Mouse (Mus musculus): Measurements from ENCODE around the gene Gimap4. TPM values are rescaled to one million over a fixed set of nuclear protein-coding genes. Genes with fewer than 3 reads are reported as not detected.

Gimap4 gene
- total and polyA plus RNA-seq, 3 experiments = 0.12 to 0.25 TPM; not detected in 1

DNA sequence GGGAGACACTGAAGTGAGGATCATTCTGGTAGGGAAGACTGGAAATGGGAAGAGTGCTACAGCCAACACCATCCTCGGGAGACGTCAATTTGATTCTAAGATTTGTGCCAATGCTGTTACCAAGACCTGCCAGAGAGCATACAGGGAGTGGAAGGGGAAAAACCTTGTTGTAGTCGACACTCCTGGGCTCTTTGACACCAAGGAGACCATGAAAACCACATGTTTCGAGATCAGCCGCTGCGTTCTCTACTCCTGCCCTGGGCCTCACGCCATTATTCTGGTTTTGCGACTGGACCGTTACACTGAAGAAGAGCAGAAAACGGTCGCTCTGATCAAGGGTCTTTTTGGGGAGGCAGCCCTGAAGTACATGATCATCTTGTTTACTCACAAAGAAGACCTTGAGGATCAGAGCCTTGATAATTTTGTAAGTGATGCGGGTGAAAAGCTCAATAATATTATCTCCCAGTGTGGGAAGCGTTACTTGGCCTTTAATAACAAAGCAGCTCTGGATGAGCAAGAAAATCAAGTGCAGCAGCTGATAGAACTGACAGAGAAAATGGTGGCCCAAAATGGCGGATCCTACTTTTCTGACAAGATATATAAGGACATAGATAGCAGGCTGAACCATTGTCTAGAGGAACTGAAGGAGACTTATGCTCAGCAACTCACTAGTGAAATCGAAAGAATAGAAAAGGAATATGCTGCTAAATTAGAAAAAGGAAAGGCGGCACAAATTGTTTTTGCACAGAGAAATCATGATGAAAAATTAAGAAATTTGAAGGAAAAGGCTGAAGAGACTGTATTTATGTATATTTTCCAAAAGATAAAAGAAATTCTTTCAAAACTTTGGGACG is 6.6 kb upstream of the Gimap4 start:
- H3K4me1 ChIP-seq (ENCODE audit: control insufficient read depth in 1 of 2, insufficient read depth in 2 of 2, low read length in 2 of 2) = no peaks in the 10 kb centered on the region
- H3K4me3 ChIP-seq (ENCODE audit: control insufficient read depth in 1 of 2, insufficient read depth in 1 of 2, low read depth in 2 of 2, low read length in 2 of 2) = no peak overlapping the region
- no peaks in the 10 kb centered on the region for H3K9me3 ChIP-seq (replicated peaks; ENCODE audit: insufficient read depth, low read length)
- H3K9ac ChIP-seq (ENCODE audit: control insufficient read depth, low read depth, low read length, poor library complexity, severe bottlenecking) = no peak overlapping the region
- no peak for DNase-seq (ENCODE audit: low read depth, low spot score)
- 0 out of 2 replicates have a peak, but pooled peaks cover 2% of the 10 kb centered on the region for H3K79me2 ChIP-seq (ENCODE audit: control insufficient read depth, insufficient read depth, low read length, poor library complexity)
- H3K36me3 ChIP-seq (ENCODE audit: control insufficient read depth in 1 of 2, insufficient read depth in 2 of 2, low read length in 2 of 2) = no peaks in the 10 kb centered on the region; a peak in 1 of 4 replicates
- no peak overlapping the region for H3K27ac ChIP-seq (ENCODE audit: control insufficient read depth, low read depth, low read length)
- no peaks in the 10 kb centered on the region for H3K27me3 ChIP-seq (ENCODE audit: control insufficient read depth in 1 of 2, insufficient read depth in 2 of 2, low read length in 2 of 2)
- TF ChIP-seq MEF2A (IDR thresholded peaks at IDR 0.05; ENCODE audit: extremely low read depth, insufficient replicate concordance, low read depth, low read length, poor library complexity, severe bottlenecking) (no peak), SMC3 (IDR thresholded peaks at IDR 0.05; ENCODE audit: low read depth, low read length) (no peak), BHLHE40 (IDR thresholded peaks at IDR 0.05; ENCODE audit: borderline replicate concordance, low read depth, low read length) (no peak)

DNA sequence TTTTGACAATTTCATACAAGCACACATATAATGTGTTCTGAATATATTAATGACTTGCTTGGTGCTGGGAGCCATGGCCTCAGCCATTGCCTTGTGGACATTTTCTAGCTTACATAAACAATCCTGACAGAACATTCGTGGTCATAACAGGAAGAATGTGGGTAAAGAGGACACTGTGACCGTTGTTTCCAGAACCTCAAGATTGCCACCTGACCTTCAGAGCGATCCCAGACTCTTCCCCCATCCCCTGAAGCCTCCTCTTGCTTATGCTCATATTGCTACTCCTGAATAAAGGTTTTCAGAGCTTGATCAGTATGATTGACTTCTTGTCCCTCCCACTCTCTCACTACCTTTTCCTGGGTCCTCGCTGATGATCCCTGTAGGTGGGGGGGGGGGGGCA is 6.0 kb upstream of the Gimap4 start:
- Histone ChIP-seq H3K36me3 (ENCODE audit: control insufficient read depth in 1 of 2, insufficient read depth in 2 of 2, low read length in 2 of 2) (no peaks in the 10 kb centered on the region; a peak in 1 of 4 replicates), H3K27me3 (ENCODE audit: control insufficient read depth in 1 of 2, insufficient read depth in 2 of 2, low read length in 2 of 2) (no peaks in the 10 kb centered on the region), H3K27ac (ENCODE audit: control insufficient read depth, low read depth, low read length) (no peak overlapping the region), H3K4me3 (ENCODE audit: control insufficient read depth in 1 of 2, insufficient read depth in 1 of 2, low read depth in 2 of 2, low read length in 2 of 2) (no peak overlapping the region), H3K4me1 (ENCODE audit: control insufficient read depth in 1 of 2, insufficient read depth in 2 of 2, low read length in 2 of 2) (no peaks in the 10 kb centered on the region), H3K9ac (ENCODE audit: control insufficient read depth, low read depth, low read length, poor library complexity, severe bottlenecking) (no peak overlapping the region), H3K9me3 (replicated peaks; ENCODE audit: insufficient read depth, low read length) (no peaks in the 10 kb centered on the region), H3K79me2 (ENCODE audit: control insufficient read depth, insufficient read depth, low read length, poor library complexity) (0 out of 2 replicates have a peak, but pooled peaks cover 2% of the 10 kb centered on the region)
- no peak for TF ChIP-seq MXI1 (IDR thresholded peaks at IDR 0.05; ENCODE audit: low read depth, low read length)
- TF ChIP-seq TCF12 (IDR thresholded peaks at IDR 0.05; ENCODE audit: low read depth, low read length) = no peak
- TF ChIP-seq POLR2AphosphoS2 (IDR thresholded peaks at IDR 0.05; ENCODE audit: low read length) = no peak
- TF ChIP-seq GABPA (IDR thresholded peaks at IDR 0.05; ENCODE audit: low read depth, low read length) = no peak
- TF ChIP-seq ELF1 (IDR thresholded peaks at IDR 0.05; ENCODE audit: low read depth, low read length) = no peak
- TF ChIP-seq CTCF (IDR thresholded peaks at IDR 0.05 in 2 of 3, conservative IDR thresholded peaks at IDR 0.05 in 1 of 3; ENCODE audit: control insufficient read depth in 1 of 3, insufficient read depth in 1 of 3, low read depth in 2 of 3, low read length in 3 of 3, poor library complexity in 1 of 3, severe bottlenecking in 1 of 3) = no peak
- no peak for TF ChIP-seq TBP (IDR thresholded peaks at IDR 0.05; ENCODE audit: low read depth, low read length)
- no peak for TF ChIP-seq POLR2A (IDR thresholded peaks at IDR 0.05; ENCODE audit: control insufficient read depth in 1 of 2, insufficient read depth in 1 of 2, low read depth in 1 of 2, low read length in 2 of 2, poor library complexity in 1 of 2)
- no peak for TF ChIP-seq ZMIZ1 (IDR thresholded peaks at IDR 0.05; ENCODE audit: low read depth, low read length)
- no peak for TF ChIP-seq ZC3H11A (IDR thresholded peaks at IDR 0.05; ENCODE audit: low read depth, low read length)
- TF ChIP-seq MAFK (IDR thresholded peaks at IDR 0.05; ENCODE audit: borderline replicate concordance, low read depth, low read length) = no peak
- TF ChIP-seq USF1 (IDR thresholded peaks at IDR 0.05; ENCODE audit: low read depth, low read length) = no peak
- TF ChIP-seq SIN3A (IDR thresholded peaks at IDR 0.05; ENCODE audit: low read length) = no peak
- no peak for TF ChIP-seq RAD21 (IDR thresholded peaks at IDR 0.05; ENCODE audit: low read depth, low read length)
- TF ChIP-seq BHLHE40 (IDR thresholded peaks at IDR 0.05; ENCODE audit: borderline replicate concordance, low read depth, low read length) = no peak
- no peak for TF ChIP-seq GATA1 (IDR thresholded peaks at IDR 0.05; ENCODE audit: low read depth, low read length)
- TF ChIP-seq UBTF (IDR thresholded peaks at IDR 0.05; ENCODE audit: borderline replicate concordance, insufficient read depth, low read depth, low read length) = no peak
- DNase-seq (ENCODE audit: low read depth, low spot score) = no peak

Measured in MEL (cell line).